Comparison of ENCODE assay signal across 35 mouse cellular contexts in the genomic region with DNA sequence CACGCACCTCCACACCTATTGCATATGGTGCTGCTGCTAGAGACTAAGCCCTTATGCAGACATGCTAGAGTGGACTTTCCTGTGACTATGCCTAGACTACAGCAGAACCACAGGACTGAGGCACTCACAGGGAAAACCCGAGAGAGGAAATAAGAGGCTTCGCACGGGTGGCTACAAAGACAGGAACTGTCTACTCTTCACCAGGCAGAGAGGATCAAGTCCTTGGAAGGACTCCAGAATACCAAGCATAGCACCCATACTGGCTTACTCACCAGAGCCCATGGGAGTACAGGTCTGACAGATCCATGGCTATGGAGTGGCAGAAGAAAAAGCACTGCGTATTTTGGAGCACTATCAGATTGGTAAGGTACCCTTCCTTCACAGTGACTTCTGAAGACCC.
"Had no signal": no experiment of that assay in that cellular context is flagged by ENCODE, and none has a peak within 500 bp of the region (broad histone marks: within the 10 kb centered on the region; RNA-seq: fewer than 3 reads in every experiment).

No protein-coding gene starts in this region.

- H3K9ac ChIP-seq: heart, embryonic 12.5 days; heart, embryonic 13.5 days; heart, embryonic 15.5 days; hindbrain, embryonic 12.5 days; hindbrain, embryonic 13.5 days; hindbrain, embryonic 14.5 days; hindbrain, embryonic 15.5 days; intestine, embryonic 15.5 days; kidney, embryonic 15.5 days had no signal

- DNase-seq: heart, postnatal 10 days; heart, postnatal 14 days; heart, postnatal 36 days; heart, postnatal 4 days; kidney, adult 11 months; kidney, adult 18-20 months; kidney, adult 2 months; kidney, adult 8-10 months; kidney, adult 9 months; kidney, postnatal 10 days; kidney, postnatal 14 days; kidney, postnatal 25 days; kidney, postnatal 36 days; kidney, postnatal 4 days; layer of hippocampus, adult 9-11 months; layer of hippocampus, postnatal 36 days had no signal

- ATAC-seq: hindbrain, embryonic 16.5 days; hindbrain, postnatal 0 days; inflammation-experienced regulatory T-cells, adult 6 months; intestine, embryonic 15.5 days; intestine, embryonic 16.5 days; intestine, postnatal 0 days had no signal

- H3K4me2 ChIP-seq: heart, embryonic 11.5 days; heart, embryonic 12.5 days; heart, embryonic 13.5 days; heart, embryonic 15.5 days; hindbrain, embryonic 12.5 days; hindbrain, embryonic 13.5 days; hindbrain, embryonic 14.5 days; hindbrain, embryonic 15.5 days; intestine, embryonic 15.5 days; kidney, embryonic 15.5 days had no signal

- H3K9me3 ChIP-seq: heart, embryonic 12.5 days; heart, embryonic 13.5 days; heart, embryonic 15.5 days; hindbrain, embryonic 10.5 days; hindbrain, embryonic 12.5 days; hindbrain, embryonic 13.5 days; hindbrain, embryonic 15.5 days; intestine, embryonic 15.5 days; kidney, embryonic 15.5 days had no signal

- H3K27me3 ChIP-seq: heart, embryonic 12.5 days; heart, embryonic 13.5 days; heart, embryonic 15.5 days; hindbrain, embryonic 12.5 days; hindbrain, embryonic 13.5 days; hindbrain, embryonic 15.5 days; intestine, embryonic 15.5 days; kidney, embryonic 15.5 days had no signal

- H3K27ac ChIP-seq: heart, embryonic 13.5 days; heart, embryonic 15.5 days; hindbrain, embryonic 10.5 days; hindbrain, embryonic 12.5 days; hindbrain, embryonic 13.5 days; hindbrain, embryonic 14.5 days; hindbrain, embryonic 15.5 days; hindbrain, postnatal 0 days; intestine, embryonic 15.5 days; kidney, embryonic 15.5 days; kidney, postnatal 0 days; layer of hippocampus, adult 2 months; left cerebral cortex, adult 2 months had no signal

- H3K4me3 ChIP-seq: heart, embryonic 12.5 days; heart, embryonic 13.5 days; heart, embryonic 15.5 days; hindbrain, embryonic 10.5 days; hindbrain, embryonic 12.5 days; hindbrain, embryonic 13.5 days; hindbrain, embryonic 15.5 days; intestine, embryonic 15.5 days; kidney, embryonic 15.5 days; layer of hippocampus, adult 2 months; left cerebral cortex, adult 2 months had no signal

- H3K4me1 ChIP-seq: hindbrain, embryonic 15.5 days; intestine, embryonic 15.5 days had no signal
